Mouse (Mus musculus): ENCODE measurements around the gene Rad23b.
"Not testable (repeated sequence)": the region's sequence is repeated elsewhere in the genome, so short reads cannot be mapped to it uniquely, and the experiment has no call there.

The Rad23b gene

DNA sequence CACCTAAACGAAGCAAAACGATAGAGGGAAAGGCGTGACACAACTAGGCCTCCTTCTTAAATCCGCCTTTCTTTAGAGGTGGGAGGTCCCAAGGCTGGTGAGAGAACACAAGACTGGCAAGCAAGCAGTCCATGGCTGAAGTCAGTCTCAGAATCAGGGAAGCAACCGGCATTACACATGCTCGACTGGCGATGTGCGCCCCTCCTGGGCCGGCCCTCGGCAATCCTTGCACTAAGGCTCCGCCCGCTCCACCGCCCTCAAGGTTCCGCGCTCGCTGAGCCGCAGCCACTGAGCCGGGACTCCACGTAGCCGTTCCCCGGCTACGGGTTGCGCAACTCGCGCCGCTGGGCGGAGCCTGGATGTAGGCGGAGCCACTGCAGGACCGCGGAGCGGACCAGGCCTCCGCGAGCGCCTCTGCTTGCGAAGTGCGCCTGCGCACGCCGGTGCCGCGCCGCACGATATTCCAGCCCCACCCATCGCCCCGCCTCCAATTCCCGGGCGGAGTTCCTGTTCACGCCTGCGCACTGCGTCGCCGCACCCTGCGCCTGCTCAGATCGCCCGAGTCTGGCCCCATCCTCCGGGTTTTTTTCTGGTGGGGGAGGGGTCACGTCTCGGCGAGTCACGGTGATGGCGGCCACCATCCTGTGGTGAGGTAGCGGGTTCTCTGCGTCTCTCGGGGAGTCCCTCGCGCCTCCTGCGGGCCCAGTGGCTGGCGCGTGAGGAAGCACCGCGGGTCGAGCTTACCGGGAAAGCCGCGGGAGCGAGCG, at the start of gene Rad23b:
Gene Rad23b, plus strand, starts transcription at position 592 of the 767 bp plus-strand sequence.
- peak; percentile 100 for DNase-seq

DNA sequence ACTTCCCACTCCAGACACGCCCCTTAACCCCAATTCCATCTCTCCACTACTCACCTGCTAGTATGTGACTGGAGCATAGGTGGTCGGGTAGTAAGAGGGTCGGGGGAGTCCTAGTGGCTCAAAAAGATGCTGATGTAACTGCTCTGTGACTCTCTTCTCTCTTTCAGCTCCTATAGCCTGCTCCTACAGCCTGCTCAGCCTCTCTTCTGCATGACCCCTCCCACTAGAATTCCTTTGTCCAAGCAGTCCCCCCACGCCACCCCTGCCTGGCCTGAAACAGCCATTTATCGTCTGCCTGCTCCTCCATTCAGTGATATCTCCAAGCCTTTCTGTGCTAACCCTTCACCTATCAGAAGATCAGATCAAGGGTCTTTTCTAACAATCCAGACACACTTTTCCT, 45.7 kb upstream of the Rad23b start:
- DNase-seq, result no peak

- no peak for DNase-seq
These were observed 43.2 kb upstream of the Rad23b start for GRCm38 (mm10) chr4:55306636-55307035.

GRCm38 (mm10) chr4:55316726-55317125, 33.1 kb upstream of the Rad23b start:
- no peak for DNase-seq

DNA sequence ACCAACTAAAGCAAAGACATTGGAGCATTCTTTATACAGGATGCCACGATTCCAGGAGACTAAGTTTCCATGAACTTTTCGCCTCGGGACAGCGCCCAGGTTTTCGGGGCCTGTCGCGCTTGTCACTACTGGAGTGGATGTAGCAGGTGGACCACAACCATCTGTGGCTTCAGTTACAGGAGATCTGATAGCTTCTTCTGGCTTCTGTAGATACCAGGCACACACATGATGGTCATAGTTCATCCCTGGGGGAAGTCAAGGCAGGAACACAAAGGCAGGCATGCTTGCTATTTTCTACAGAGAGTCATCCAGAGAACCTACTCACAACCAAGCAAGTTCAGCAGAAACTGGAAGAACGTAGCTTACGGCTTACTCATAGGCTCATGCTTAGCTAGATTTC, 31.5 kb upstream of the Rad23b start:
- DNase-seq, result not testable (repeated sequence)

DNA sequence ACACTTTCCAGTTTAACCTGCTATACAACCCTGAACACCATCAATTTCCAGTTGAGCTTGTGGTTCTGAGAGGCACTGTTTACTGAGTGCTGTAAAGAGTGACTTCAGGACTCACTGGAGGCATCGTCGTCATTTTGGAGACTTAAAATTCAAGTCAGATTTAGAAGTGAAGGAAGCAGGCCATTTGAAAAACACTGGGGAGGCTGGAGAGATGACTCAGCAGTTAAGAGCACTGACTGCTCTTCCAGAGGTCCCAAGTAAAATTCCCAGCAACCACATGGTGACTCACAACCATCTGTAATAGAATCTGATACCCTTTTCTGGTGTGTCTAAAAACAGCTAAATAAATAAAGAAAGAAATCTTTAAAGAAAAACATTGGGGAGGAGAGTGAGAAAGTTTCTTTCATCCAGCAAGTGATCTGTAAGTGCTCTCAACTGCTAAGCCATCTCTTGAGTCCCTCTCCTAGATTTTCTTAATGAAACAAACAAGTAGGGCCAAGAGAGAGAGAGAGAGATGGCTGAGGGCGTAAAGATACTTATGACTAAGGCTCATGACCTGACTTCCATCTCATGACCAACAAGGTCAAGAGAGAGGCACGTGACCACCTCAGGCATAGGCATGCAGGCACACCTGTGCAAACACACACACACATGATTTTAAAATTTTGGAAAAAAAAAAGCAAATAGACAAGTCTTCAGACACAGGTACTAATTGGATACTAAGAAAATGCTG, 23.9 kb upstream of the Rad23b start:
- no peak for DNase-seq

DNA sequence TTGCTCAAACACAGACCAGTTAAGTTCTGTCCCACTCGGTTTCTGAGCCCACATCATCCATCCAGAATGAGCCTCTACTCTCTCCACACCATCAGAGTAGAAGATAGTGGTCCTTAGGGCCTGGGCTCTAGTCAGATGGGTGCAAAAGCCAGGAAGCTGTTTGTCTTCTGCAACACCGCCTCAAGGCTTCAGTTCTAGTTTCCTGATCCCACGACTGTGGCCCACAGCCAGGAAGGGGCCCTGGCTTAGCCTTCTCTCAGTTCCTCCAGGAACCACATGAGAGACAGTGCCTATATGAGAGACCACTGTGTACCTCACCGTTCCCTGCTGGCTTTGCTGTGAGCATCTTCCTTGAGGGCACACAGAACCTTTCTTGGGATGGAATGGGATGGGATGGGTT, 22.3 kb upstream of the Rad23b start:
- DNase-seq, result peak; percentile 10

GRCm38 (mm10) chr4:55328471-55328870, 21.4 kb upstream of the Rad23b start:
- no peak for DNase-seq

- DNase-seq, result not testable (repeated sequence)
These were observed 20.9 kb upstream of the Rad23b start for GRCm38 (mm10) chr4:55328928-55329327.

DNA sequence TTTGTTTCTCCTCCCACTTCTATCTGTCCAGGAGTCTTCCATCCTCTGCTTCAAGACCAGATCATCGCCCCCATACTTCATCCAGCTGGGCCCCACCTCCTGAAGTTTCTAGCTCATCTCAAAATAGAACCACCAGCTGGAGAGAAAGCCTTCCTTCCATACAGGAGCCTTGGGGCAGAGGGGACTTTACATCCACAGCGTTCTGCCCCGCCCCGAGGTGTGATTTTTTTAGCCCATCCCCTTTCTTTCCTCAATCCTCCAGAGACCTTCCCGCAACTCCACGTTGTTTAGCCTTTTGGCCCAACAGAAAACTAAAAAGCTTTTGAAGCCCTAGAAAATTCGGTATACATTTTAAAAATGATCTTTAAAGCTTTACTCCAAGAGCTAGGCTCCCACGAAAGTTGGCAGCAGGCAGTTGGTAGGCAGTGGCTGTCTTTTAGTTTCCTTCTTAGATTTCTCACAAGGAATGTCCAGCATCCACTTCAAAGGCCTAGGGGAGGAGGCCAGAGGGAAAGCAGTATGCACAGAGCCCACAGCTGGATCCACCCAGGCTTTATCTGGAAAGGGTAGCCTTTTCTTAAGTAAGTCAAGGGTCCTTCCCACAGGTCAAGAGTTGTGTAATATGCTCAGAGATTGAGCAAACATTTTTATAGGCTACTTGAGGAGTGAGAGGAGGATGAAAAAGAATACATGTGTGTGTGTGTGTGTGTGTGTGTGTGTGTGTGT, 20.1 kb upstream of the Rad23b start:
- DNase-seq, result peak; percentile 10

- no peak for DNase-seq
These were observed 14.6 kb upstream of the Rad23b start for GRCm38 (mm10) chr4:55335030-55335770.

GRCm38 (mm10) chr4:55338905-55339304, 10.9 kb upstream of the Rad23b start:
- no peak for DNase-seq

DNA sequence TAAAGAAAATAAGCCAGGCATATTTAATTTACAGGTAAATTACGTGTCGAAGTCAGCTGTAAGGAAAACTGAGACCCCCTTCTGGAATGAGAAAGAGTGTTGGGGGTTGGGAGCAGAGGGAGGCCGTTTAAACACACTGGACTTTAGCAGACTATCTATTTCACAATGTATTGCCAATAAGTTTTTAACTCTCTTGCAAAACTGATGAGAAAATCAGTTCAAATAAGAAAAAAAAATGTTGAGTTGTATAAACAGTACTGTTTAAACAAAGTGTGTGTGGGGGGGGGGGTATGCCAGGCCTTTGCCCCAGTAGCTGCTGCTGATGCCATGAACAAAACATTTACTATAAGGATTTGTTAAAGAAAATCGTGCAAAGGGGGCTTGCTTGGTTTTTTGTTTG, 10.5 kb upstream of the Rad23b start:
- no peak for DNase-seq

DNA sequence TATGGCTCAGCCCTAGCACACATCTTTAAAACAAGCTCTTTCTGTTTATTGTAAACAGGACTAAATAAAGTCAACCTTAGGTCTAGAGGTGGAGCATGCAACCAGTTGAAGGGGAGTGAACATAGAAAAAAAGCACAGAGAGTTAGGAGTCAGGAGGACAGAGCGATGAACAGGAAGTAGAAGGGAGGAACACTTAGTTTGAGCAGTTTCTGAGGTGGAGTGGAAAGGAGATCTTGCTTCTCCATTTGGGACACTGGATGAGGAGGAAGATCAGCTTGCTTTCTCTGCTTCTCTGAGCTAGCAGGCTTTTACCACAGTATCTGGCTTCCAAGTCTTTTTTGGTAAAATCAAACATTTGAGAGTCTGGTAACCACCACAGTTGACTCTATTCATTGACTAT, 8.0 kb upstream of the Rad23b start:
- no peak for DNase-seq

DNA sequence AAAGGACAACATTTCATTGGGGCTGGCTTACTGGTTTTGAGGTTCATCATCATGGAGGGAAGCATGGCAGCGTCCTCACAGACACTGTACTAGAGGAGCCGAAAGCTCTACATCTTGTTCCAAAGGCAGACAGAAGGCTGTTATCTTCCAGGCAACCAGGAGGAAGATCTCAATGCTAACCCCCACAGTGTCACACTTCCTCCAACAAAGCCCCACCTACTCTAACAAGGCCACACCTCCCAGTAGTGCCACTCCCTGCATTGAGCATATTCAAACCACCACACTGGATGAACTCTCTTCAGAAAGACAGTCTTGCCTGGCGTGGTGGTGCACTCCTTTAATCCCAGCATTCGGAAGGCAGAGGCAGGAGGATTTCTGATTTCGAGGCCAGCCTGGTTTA, 7.2 kb upstream of the Rad23b start:
- DNase-seq, result no peak

GRCm38 (mm10) chr4:55343287-55343686, 6.6 kb upstream of the Rad23b start:
- no peak for DNase-seq

GRCm38 (mm10) chr4:55348759-55349451, 938 bp upstream of the Rad23b start:
- no peak for DNase-seq

DNA sequence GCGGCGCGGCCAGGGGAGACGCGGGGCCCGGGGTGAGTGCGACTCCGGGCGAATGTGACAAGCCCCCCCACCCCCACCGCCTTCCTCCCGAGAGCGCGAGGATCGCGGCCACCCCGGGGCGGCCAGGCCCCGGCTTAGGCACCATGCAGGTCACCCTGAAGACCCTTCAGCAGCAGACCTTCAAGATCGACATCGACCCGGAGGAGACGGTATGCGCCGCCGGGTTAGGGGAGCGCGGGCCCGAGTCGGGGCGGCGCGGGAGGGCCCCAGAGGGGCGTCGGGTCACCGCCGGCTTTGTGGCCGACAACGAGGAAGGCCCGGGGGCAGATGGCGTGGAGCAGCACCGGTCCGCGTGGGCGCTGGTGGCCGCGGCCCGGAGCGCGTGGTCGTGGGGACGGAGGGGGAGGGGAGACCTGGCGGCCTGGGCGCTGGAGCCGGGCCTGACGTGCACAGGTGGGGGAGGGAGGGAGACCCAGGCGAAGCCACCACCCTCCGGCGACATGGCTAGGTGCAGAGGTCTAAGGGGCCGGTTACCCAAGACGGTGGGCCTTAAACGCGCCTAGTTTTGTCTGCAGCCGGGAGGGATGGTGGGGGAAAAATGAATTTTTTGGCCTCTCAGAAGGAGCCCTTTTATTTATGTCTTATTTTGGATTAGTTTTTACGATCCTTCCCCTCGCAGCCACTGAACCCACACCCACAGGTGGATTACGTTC, 532 bp downstream of the Rad23b start:
- peak; percentile 49 for DNase-seq

DNA sequence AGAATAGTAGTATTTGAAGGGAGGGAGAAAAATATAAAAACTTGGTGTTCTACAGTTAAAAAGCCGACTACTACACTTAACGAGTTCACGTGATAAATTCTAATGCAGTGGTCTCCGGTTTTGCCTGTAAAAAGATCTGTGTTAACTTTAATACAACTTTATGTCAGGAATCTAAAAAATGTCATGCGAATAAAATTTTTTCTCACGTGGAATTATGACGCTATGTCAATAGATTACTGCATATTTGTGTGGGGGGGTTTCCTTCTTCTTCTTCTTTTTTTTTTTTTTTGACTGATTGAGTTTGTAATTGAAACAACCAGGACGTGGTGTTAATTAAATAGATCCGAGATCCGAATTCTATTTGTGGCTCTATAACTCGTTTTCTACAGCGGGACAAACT, 1.2 kb downstream of the Rad23b start:
- DNase-seq, result no peak

DNA sequence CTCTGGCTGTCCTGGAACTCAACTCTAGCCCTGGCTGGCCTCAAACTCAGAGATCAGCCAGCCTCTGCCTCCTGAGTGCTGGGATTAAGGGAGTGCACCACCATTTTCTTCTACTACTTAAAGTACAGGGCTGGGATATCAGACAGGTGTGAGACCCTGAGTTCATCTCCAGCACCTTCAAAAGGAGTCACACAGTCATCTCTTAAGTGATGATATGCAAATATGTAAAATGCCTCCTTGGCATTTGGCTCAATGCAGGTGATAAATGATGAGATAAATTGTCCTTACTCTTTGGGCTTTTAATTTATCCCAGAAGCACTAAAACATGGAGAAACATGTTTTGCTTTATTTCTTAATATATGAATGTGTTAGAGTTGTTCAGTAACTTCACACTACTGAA, 2.0 kb downstream of the Rad23b start:
- DNase-seq, result no peak

GRCm38 (mm10) chr4:55354038-55354437, 4.2 kb downstream of the Rad23b start:
- DNase-seq, result no peak

DNA sequence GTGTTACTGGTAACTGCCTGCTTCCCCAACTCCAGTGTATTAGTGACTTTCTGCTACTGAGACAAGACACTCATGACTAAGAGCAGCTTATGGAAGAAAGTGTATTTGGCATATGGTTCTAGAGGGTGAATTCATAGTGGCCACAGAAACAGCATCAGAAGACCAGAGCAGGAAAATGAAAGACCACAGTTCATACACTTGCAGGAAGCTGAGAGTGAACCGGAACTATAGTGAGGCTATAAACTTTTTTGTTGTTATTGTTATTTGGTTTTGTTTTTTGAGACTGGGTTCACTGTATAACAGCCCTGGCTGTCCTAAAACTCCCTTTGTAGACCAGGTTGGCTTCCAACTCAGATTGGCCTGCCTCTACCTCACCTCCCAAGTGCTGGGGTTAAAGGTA, 6.0 kb downstream of the Rad23b start:
- no peak for DNase-seq

Data from right cerebral cortex, postnatal 14 days (tissue).